14 mouse cellular contexts compared by ENCODE assay signal in the genomic region with DNA sequence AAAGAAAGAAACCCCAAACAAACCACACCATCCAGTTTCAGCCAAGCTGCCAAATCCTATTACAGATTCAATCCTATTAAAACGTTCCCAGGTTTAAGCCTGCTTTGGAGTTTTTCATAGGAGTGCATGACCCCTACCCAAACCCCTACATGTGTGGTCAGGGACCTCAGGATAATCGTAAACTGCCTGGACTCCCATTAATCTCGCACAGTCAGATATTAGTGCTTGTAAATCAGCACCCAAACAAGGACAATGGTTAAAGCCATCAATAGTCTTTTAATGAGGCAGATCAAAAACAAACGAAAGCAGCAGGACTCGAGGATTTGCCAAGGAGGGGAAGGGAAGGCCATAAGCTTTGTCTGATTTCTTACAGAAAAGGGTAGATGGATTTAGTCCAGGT.
A peak's percentile ranks its signal among the peaks of the same experiment; 100 is the strongest.
DNase-seq lines count a peak whose midpoint lies in the region; ATAC-seq lines count a peak whose summit lies in the region.
"Had no signal": no experiment of that assay in that cellular context is flagged by ENCODE, and none has a peak within 500 bp of the region (broad histone marks: within the 10 kb centered on the region; RNA-seq: fewer than 3 reads in every experiment).

No protein-coding gene starts in this region.

- no peaks in the 10 kb centered on the region for H3K27me3 ChIP-seq in neural tube, embryonic 15.5 days (replicated peaks)
- no peaks in the 10 kb centered on the region for H3K27me3 ChIP-seq in hindbrain, embryonic 12.5 days
- no peaks in the 10 kb centered on the region for H3K27me3 ChIP-seq in midbrain, embryonic 15.5 days (replicated peaks)

- no peak overlapping the region for H3K27ac ChIP-seq in neural tube, embryonic 15.5 days (replicated peaks)
- 0 out of 2 replicates have a peak overlapping the region, but pooled peaks have one; percentile 9 for H3K27ac ChIP-seq in hindbrain, embryonic 12.5 days
- H3K27ac ChIP-seq in midbrain, embryonic 15.5 days: peak overlapping the region; percentile 60
- H3K27ac ChIP-seq: heart, adult 2 months; liver, embryonic 14.5 days had no signal

- H3K9ac ChIP-seq in neural tube, embryonic 15.5 days (replicated peaks): no peak overlapping the region
- H3K9ac ChIP-seq in hindbrain, embryonic 12.5 days: no peak overlapping the region
- H3K9ac ChIP-seq in midbrain, embryonic 15.5 days: no peak overlapping the region
- H3K9ac ChIP-seq: liver, embryonic 14.5 days had no signal

- WGBS in neural tube, embryonic 15.5 days: 2% methylated on average over 5 of the region's 5 CpGs
- WGBS in hindbrain, embryonic 12.5 days: 4% methylated on average over 5 of the region's 5 CpGs
- WGBS in midbrain, embryonic 15.5 days: 3% methylated on average over 5 of the region's 5 CpGs

- peak; percentile 21 for DNase-seq in neural tube, embryonic 10.5 days (ENCODE audit: extremely low spot score, low spot score)
- DNase-seq in gastrocnemius, adult 18-20 months (ENCODE audit: low spot score): no peak
- DNase-seq in adrenal gland, adult 8-10 months: no peak
- DNase-seq: heart, adult 2 months; heart, postnatal 10 days; kidney, adult 18-20 months; lung, postnatal 14 days; thymus, postnatal 25 days had no signal

- no peaks in the 10 kb centered on the region for H3K36me3 ChIP-seq in neural tube, embryonic 15.5 days
- H3K36me3 ChIP-seq in hindbrain, embryonic 12.5 days: no peaks in the 10 kb centered on the region
- no peaks in the 10 kb centered on the region for H3K36me3 ChIP-seq in midbrain, embryonic 15.5 days (replicated peaks)

- no peak overlapping the region for H3K4me2 ChIP-seq in neural tube, embryonic 15.5 days
- H3K4me2 ChIP-seq in hindbrain, embryonic 12.5 days (replicated peaks): no peak overlapping the region
- H3K4me2 ChIP-seq in midbrain, embryonic 15.5 days: no peak overlapping the region

- H3K4me3 ChIP-seq in neural tube, embryonic 15.5 days (replicated peaks): no peak overlapping the region
- no peak overlapping the region for H3K4me3 ChIP-seq in hindbrain, embryonic 12.5 days
- no peak overlapping the region for H3K4me3 ChIP-seq in midbrain, embryonic 15.5 days
- H3K4me3 ChIP-seq: heart, adult 2 months had no signal

- ATAC-seq in neural tube, embryonic 15.5 days (ENCODE audit: low FRiP score): no peak
- no peak for ATAC-seq in hindbrain, embryonic 12.5 days (ENCODE audit: low FRiP score)
- ATAC-seq in midbrain, embryonic 15.5 days (replicated peaks): peak; percentile 64; the same call in 1 of the 2 replicates
- ATAC-seq in CD4-positive, CD25-positive, alpha-beta regulatory T cell, adult 4 months: no peak
- ATAC-seq in megakaryocyte progenitor cell, adult 5-6 weeks (replicated peaks; ENCODE audit: poor library complexity): no peak

- H3K9me3 ChIP-seq in neural tube, embryonic 15.5 days (replicated peaks): no peaks in the 10 kb centered on the region
- no peaks in the 10 kb centered on the region for H3K9me3 ChIP-seq in hindbrain, embryonic 12.5 days (replicated peaks)
- H3K9me3 ChIP-seq in midbrain, embryonic 15.5 days: no peaks in the 10 kb centered on the region

- peaks cover 3% of the 10 kb centered on the region; the same call in 1 of the 2 replicates for H3K4me1 ChIP-seq in neural tube, embryonic 15.5 days
- peaks cover 9% of the 10 kb centered on the region; the same call in 1 of the 2 replicates for H3K4me1 ChIP-seq in hindbrain, embryonic 12.5 days
- peaks cover 23% of the 10 kb centered on the region for H3K4me1 ChIP-seq in midbrain, embryonic 15.5 days
